Mouse (Mus musculus) layer of hippocampus, postnatal 36 days (tissue): ENCODE measurements around the gene Als2. TPM values are rescaled to one million over a fixed set of nuclear protein-coding genes. Genes with fewer than 3 reads are reported as not detected.
A peak's percentile ranks its signal among the peaks of the same experiment; 100 is the strongest.

Experiments
- DNase-seq, 2 experiments: peaks; one replicate each; pipeline ENCODE4 v3.0.0; 2022
- total RNA-seq, 2 experiments: library from RNA; stranded (reverse); gene quantifications; 2 replicates each; pipeline ENCODE4 v1.2.3; 2021

Gene Als2
- total RNA-seq, 2 experiments from 2014 or later: 47.9 to 55.4 TPM

DNA sequence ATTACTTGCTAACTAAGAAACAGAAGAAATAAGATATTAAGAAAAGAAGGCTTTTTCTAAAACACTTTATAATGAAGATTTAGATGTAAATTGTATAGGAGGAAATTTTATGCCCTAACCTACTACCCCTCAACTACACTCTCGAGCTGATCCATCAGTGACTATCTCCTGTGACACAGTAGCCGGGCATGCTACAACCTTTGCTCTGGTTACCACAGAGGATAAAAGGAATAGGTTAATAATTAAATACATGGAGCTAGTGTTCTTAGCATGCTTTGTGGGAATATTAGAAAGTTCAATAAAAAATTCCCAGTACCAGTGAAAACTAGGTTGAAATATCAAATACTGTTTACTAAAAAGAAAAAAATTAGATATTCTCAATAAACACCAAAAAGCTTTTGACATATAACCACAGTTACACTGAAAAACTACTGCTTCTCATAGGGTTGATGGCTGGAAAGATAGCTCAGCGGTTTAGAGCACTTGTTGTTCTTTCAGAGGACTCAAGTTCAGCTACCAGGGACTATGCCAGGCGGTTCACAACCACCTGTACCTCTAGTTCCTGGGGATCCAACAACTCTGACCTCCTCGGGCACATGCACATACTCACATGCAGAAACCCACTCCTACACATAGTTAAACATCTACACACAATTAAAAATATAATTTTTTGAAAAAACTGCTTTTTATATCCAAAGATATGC lies 24.8 kb downstream of the Als2 start:
- no peak for DNase-seq

DNA sequence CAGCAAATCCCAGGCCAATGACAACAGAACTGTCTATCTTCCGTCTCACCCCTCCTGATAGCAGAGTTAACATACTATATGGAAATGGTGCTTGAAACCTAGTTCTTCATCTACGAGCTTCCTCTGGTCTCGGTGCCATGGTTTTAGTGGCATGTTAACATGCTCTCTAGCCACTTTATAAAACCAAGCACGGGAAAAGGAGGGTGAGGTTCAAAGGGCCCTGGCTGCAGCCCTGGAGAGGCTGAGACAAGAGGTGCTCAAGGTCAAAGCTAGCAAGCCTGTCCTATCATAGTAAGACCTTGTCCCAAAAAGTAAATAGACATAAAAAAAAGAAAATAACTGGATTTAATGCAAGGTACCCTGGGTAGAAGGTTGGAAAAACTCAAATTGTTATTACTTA lies 25.4 kb downstream of the Als2 start:
- DNase-seq: no peak

DNA sequence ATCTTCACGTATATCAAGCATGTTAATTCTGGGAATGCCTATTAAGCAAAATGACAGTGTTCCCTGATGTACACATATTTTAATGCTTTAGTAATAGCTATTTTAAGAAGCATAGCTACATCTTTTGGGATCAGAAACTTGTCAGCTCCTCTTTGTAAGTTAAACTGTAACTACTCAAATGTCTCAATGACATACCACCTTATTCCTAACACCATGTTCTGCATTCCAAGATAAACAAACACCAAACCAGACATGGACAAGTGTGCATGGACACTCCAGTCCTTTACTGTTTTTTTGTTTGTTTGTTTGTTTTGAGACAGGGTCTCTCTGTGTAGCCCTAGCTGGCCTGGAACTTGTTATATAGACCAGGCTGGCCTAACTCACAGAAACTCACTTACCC lies 28.7 kb downstream of the Als2 start:
- no peak for DNase-seq

DNA sequence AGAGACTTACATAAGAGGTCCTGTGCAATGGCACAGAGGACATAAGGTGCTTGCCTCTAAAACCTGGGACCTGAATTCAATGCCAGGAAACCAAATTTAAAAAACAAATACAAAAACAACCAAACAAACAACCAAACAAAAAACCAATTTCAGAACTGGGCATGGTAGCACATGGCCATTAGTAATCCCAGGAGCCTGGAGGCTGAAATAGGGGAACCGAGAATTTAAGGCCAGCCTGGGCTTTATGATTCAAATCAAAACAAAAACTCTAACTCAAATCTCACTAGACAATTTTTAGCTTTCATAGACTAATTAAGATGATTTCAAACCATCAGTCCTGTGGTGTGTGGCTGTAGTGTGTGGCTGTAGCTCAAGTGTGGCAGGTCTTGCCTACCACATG lies 32.5 kb downstream of the Als2 start:
- no peak for DNase-seq

DNA sequence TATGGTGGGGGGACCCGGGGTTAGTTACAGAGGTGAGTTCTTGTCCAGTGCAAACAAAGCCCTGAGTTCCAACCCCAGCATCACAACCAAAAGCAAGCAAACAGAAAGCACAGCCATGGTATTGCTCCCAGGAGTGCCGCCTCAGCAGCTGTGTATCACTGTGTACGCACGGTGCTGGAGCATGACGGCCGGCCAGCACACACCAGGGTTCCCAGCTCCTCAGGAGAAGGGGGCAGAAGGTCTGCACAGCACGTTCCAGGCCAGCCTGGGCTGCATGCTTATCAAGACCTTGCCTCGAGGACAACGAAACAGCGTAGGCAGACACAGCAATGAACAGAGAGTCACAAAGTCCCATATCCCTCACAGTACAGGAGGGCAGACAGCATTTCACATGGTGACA lies 34.7 kb downstream of the Als2 start:
- DNase-seq: no peak

DNA sequence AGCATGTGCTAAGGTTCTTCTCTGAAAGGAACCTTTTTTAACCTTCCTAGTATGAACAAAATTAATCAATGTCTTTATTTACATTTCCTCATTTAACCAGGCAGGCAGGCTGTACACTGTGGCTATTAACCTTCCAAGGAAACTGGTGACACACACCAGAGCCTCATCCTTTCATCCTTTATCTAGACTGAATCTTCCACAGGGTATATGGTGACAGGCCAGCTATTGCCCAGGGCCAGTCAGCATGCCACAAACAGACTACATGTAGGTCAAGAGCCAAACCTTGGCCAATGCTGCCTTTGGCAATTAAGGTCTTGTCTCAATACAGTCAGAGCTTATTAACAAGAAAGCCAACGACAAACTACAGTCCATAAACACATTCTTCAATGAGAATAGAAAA lies 35.5 kb downstream of the Als2 start:
- DNase-seq: no peak

DNA sequence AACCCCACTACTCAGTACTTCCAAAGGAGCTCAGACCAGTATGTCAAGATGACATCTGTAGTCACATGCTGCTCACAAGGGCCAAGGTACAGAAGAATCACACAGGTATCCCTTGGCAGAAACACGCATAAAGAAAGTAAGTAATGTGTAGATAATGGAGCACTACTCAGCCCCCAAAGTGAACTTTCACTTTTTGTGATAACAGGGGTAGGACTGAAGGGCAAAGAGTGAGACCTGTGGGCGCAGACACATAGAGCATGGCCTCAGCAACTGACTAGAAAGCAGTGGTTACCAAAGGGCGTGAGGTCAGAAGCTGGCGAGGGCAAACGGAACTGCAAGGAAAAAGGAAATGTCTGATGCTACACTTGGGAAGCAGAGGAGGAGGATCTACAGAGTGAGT lies 36.1 kb downstream of the Als2 start:
- no peak for DNase-seq

DNA sequence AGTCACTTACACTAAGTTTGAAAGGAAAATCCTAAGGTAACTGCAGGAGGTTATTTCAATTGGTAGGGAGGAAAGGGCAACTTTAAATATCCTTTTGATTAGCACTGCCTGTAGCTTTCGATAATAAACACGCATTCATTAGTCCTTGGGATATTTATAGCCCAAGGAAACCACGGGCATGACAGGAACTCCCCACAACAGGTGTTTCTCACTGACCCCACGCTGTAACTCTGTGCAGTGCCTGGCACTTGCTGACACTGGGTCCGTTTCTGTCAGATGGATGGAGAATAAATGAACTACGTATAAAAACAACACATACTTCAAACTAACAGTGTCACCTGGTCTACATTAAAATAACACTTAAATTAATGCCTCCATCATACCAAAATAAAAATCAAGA lies 42.1 kb downstream of the Als2 start:
- no peak for DNase-seq

DNA sequence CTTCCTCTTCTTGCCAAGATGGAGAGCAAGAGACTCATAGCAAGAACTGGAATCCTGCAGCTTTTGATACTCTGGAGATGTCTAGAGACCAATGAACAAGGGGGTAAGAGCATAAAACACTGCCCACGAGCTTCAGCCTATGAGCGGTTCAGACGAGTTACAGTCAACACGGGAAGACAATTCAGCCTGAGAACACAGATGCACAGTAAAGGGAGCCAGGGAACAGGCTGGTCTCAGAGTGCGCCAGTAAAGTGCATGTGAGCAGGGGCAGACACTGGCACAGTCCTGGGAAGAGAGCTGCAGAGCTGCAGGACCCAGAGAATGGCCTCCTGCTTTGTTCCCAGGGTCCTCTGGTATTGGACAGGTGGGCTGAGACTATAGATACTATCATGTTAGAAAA lies 49.2 kb downstream of the Als2 start:
- peak; percentile 56 to 62 for DNase-seq

DNA sequence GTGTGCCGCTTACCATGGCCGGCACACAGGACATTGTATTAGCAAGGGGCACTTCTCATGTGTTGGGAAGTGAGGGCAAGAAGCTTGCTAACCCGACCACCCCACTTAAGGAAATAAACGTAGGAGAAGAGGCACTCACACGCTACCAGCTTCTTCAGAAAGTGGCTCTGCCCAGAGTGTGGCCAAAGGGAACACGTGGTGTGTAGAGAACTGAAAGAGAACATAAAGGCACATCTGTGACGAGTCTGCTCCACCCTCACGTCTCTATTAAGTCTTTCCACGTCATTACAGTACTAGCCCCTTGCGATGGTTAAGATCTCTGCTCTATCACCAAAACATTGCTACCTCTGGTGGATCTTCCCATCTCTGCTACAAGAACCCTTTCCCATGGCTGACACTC lies 50.7 kb downstream of the Als2 start:
- no peak for DNase-seq

DNA sequence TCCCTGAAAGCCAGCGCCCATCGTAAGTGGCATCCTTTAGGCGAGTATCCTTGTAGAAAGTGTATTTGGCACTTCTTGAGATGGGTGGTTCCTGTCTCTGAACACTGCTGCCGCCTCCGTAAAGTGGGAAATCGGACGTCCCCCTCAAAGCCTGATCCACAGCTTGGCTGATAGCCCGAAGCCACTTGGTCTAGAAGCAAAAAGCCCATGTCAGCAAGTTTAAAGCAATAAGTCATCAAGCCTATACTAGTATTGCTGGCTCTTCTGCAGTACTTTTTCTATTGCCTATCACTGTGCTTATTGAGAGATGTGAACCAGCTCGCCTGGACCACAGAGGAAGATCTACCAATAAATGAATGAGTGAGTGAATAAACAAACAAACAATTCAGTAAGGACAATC lies 51.6 kb downstream of the Als2 start:
- no peak for DNase-seq

DNA sequence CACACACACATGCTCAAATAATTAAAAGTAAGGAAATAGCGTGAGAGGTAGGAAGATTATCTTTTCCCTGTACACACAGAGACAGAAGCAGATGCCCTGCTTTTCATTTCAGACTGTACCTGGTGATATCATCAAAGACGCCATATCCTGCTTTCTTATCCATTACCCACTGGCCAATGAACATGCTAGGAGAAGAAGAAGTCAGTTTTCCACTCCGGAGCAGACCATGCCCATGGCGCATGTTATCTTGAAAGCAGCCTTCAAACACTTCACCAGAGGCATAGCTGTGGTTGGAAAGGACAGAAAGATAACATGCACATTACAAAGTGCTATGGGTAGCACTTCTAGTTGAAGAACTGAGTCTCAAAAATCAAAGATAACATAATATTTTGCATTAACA lies 54.0 kb downstream of the Als2 start:
- no peak for DNase-seq

DNA sequence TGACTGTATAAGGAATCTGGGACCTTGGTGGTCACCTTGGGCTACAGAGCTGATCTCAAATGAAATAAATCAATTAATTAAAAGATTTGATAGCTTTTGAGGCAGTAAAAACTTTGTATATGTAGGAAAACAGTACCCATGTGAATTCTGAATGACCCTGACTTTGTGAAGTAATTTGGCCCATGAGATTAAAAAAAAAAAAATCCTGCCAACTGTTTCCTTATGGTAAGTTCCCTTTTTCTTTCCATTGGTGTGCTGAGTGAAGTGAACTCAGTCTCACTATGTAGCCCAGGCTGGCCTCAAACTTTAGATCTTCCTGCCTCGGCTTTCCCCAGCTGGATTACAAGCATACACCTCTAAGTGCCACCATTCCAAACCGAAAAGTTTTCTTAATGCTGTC lies 54.7 kb downstream of the Als2 start:
- DNase-seq: no peak

DNA sequence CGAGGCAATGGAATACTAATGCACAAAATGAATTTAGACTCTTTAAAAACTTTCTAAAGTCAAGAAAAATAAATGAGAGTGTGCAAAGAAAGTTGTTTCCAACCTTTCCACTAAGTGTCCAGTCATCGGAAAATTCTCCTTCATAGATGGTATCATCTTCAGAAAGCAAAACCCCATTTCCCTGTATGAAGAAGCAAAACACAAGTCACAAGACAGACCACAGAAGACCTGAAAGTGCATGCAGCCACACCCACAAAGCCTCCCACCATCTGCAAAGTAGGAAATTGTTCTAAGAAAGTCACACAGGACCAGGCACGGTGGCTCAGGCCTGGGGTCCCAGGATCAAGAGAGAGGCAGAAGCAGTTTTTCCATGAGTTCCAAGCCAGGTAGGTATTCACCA lies 57.0 kb downstream of the Als2 start:
- no peak for DNase-seq

DNA sequence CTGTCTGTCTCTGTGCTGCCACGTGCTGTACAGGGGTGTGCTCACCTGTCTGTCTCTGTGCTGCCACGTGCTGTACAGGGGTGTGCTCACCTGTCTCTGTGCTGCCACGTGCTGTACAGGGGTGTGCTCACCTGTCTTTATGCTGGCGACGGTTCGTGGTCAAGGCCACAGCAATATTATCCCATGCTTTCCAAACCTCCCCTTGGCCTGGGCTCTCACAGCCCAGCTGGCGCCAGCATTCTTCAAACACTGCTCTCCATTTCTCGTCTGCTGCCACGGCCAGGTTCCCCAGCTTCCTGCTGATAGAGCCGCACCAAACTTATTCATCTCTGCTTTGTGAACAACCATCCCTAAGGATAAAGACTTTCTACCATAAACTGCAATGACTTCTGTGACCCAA lies 58.6 kb downstream of the Als2 start:
- no peak for DNase-seq

DNA sequence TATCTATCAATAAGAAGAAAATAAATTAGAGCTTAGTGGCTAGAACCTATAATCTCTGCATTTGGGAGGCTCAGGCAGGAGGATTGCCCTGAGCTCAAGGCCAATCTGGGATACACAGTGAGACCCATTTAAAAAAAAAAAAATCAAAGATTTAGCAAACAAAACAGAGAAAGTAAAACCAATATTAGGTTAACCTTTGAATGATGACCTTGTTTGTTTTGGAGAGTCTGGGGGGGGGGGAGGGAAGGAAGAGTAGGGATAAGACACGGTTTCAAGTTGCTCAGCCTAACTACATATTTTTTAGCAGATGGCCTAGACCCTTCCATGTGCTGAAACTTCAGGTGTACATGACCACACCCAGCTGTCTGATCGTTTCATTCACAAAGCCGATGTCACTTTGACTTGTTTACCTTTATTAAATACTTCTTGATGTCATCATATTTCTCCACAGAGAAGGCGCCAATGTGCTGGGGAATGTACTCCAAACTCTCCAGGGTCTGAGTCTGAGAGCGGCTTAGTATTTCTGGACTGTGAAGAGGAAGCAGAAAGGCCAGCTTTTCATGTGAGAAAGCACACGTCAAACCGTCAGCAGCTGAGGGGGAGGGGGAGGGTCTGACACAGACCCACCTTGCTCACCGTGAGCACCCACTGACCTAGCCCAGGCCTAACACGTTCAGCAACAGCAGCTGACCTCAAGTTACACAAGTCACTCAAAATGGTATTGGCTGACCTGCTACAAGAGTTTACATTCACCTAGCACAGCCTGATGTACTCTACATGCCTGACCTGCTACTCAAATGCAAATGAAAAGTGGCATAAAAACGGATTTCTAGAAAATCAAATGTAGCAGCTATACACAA lies 62.3 kb downstream of the Als2 start:
- no peak for DNase-seq

DNA sequence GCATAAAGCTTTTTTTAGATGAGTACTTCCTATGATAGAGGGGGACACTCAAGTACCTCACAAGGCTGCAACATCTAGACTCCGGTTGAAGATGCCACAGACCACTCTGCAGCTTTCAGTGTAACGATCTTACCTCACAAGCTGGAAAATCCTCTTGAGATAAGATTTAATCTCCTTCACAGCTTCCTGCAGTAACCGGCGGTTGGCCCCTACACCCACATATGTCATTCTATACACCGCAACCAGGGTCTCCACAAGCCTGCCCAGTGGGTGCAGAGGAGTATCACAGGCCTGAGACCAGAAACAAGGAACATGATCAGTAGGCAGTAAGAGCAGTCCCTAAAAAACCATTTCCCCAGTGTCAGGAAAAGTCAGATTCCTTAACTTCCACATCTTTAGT lies 64.0 kb downstream of the Als2 start:
- no peak for DNase-seq

DNA sequence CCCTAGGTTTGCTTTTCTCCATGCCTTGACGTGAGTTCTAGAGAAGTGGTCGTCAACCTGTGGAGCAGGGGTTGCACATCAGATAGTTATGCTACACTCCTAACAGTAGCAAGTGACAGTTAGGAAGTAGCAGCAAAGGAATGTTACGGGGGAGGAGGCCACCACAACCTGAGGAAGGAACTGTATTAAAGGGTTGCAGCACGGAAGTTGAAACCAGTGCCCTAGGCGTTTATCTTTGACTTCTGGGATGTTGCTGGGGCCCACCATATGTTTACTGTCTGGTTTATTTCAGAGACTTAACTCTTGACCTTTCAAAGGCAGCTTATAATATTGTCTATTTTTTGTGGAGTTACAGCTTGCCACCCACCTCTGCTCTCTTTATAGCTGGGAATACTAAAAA lies 65.2 kb downstream of the Als2 start:
- no peak for DNase-seq

DNA sequence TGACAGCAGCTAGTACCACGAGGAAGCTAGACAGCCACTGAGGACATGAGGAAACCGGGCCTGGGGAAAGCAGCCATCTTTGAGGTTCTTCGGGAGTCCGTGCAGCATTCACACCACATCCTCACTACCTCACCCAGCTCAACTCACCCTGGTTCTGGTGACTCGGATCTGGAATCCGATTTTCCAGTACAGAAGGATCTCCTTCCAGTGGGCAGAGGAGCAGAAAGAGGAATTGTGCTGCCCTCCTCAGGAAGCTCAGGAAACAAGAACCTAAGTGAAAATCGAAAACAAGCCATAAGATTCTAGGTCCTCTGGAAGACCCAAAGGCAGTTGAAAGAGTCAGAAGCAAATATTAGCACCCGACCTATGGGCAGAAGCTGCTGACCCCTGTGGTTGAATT lies 66.7 kb downstream of the Als2 start:
- no peak for DNase-seq

DNA sequence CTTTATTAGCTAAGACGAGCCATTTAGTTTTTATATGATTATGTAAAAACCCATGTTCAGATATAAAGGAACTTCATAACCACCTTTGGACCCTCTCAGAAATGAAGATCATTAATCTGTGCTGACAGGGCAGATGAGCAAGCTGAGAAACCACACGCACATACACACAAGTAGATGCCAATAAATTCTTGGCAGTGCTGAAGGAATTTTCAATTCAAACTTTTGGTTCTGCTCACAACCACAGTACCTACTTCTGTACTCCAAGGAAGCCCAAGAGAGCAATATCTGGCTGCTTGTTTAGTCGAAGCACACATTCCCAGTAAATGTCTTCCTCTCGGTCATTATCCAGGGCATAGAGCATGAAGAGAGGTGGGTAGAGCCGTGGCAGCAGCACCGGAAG lies 67.4 kb downstream of the Als2 start:
- no peak for DNase-seq

DNA sequence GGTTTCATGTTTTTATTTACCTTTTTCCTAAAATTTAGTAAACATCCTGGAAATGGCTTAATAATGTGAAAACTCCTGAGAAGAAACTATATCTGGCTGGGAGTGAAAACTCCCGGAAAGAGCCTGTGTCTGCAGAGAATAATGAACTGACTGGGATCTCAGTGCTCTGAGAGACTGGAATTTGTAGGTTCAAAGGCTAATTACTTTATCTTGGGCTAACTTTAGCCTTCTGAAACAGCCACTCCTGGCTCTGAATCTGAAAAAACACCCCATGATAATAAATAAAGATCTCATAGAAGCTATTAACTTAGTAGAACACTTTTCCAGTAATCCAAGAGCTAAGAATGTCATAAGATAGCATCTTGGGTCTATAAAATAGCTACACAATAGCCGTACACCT lies 68.5 kb downstream of the Als2 start:
- no peak for DNase-seq

DNA sequence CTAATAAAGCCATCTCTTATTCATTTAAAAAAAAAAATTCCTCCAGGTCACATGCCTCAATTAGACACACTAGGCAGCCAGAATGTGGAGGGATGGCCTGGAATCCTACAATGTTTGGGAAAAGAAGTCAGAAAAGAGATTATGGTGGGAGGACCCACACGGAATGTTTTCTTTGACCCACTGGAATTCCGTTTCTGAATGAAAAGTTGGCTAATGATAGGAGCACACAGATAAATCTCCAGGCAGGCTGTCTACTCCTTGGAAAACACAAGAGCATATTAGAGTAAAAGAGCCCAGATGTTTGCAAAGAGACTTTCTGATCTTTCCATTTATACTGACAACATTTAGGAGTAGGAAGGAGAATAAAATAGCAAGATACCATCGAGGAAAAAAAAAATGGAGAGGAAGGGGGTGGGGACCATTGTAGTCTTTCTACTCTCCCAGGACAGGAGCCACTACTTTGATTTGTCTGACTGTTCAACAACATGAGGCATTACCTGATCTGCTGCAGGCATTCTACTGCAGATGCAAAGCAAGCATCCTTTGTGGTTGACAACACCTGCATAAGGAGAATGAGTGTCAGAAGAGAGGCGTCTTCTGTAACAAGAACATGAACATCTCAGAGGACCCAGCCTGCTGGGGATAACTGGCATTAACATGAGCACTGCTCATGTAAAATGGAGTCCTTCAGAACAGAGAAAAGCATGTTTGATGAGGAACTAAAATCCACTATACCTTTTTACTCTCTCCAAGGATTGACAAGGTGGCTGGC lies 69.2 kb downstream of the Als2 start:
- DNase-seq: no peak

DNA sequence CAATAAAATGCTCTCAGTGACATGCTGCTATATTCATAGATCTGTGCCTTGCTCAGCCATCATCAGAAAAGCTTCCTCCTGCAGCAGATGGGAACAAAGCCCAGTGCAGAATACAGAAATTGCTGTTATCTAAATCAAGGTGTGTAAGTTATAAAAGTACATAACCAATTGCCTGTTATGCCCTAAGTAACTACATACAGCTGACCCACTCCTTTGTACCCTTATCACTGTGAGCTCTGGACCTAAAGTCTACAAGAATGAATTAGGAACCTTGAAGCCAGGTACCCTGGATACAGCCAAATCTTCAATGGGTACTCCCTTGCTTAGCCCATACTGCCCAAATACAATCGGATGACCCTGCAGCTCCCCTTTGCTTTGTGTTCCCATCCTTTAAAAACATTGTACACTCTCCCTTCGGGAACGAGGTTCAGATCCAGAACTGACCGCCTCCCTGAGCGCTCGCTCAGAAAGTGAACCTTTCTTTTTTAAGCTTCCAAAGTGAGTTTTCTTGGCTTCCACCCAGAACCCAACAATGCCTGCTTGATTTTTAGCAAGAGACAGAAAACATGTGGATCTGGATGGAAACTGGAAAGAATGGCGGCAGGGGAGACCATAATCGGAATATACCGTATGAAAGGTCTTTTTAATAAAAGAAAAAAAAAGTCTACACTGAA lies 70.7 kb downstream of the Als2 start:
- no peak for DNase-seq
